Mouse (Mus musculus) cerebellum, postnatal 25 days (tissue): ENCODE measurements at regions not wholly inside any gene's neighbourhood (a gene's known extent, or its start where the extent isn't known, plus 50 kb on each side); places are given as distances from the start of the nearest gene placed in this dataset.
A peak's percentile ranks its signal among the peaks of the same experiment; 100 is the strongest.

ENCODE experiments used
- DNase-seq, 2 experiments: peaks; one replicate each; pipeline ENCODE4 v3.0.0; 2021; ENCODE audit warnings: mixed read lengths in 2 of 2

- peak; percentile 8 to 30 for DNase-seq
Observed at GRCm38 (mm10) chr1:27062311-27062710, 375.1 kb upstream of the 4931408C20Rik start.
